Mouse (Mus musculus): ENCODE results near the gene Gm10570. TPM values are rescaled to one million over a fixed set of nuclear protein-coding genes. Genes with fewer than 3 reads are reported as not detected.

The Gm10570 gene
- polyA plus RNA-seq, 1 experiment from 2014 or later: 0.98 TPM

GRCm38 (mm10) chr4:130286531-130286930 is 21.9 kb downstream of the Gm10570 start:
- H3K9ac ChIP-seq: no peak overlapping the region
- H3K4me2 ChIP-seq: no peak overlapping the region
- 29% methylated on average over 3 of the region's 3 CpGs for WGBS
- no peaks in the 10 kb centered on the region for H3K36me3 ChIP-seq
- H3K4me3 ChIP-seq: no peak overlapping the region
- peaks cover 19% of the 10 kb centered on the region; the same call in 1 of the 2 replicates for H3K27me3 ChIP-seq
- H3K9me3 ChIP-seq (replicated peaks): no peaks in the 10 kb centered on the region
- H3K4me1 ChIP-seq (replicated peaks): no peaks in the 10 kb centered on the region
- no peak overlapping the region for H3K27ac ChIP-seq
- ATAC-seq (replicated peaks; ENCODE audit: insufficient number of reproducible peaks, insufficient read depth, low FRiP score, low read depth): no peak

GRCm38 (mm10) chr4:130283826-130284225 is 24.6 kb downstream of the Gm10570 start:
- no peak overlapping the region for H3K27ac ChIP-seq
- H3K9ac ChIP-seq: no peak overlapping the region
- H3K9me3 ChIP-seq (replicated peaks): no peaks in the 10 kb centered on the region
- WGBS: 61% methylated on average over 9 of the region's 9 CpGs
- no peaks in the 10 kb centered on the region for H3K36me3 ChIP-seq
- no peak overlapping the region for H3K4me3 ChIP-seq
- no peaks in the 10 kb centered on the region for H3K4me1 ChIP-seq (replicated peaks)
- H3K4me2 ChIP-seq: no peak overlapping the region
- peaks cover 27% of the 10 kb centered on the region for H3K27me3 ChIP-seq
- ATAC-seq (replicated peaks; ENCODE audit: insufficient number of reproducible peaks, insufficient read depth, low FRiP score, low read depth): no peak

- Histone ChIP-seq H3K27ac (no peak overlapping the region), H3K4me1 (replicated peaks) (no peaks in the 10 kb centered on the region), H3K9ac (no peak overlapping the region), H3K36me3 (no peaks in the 10 kb centered on the region), H3K9me3 (replicated peaks) (no peaks in the 10 kb centered on the region), H3K27me3 (peaks cover 36% of the 10 kb centered on the region), H3K4me2 (no peak overlapping the region), H3K4me3 (no peak overlapping the region)
- ATAC-seq (replicated peaks; ENCODE audit: insufficient number of reproducible peaks, insufficient read depth, low FRiP score, low read depth): no peak
- WGBS: 72% methylated on average over 5 of the region's 5 CpGs
Measured at GRCm38 (mm10) chr4:130282856-130283255, 25.6 kb downstream of the Gm10570 start.

- Histone ChIP-seq H3K27ac (no peak within 1 kb of the TSS), H3K4me3 (no peak within 1 kb of the TSS), H3K9me3 (replicated peaks) (no peaks in the 10 kb centered on the region), H3K4me2 (no peak within 1 kb of the TSS), H3K27me3 (peaks cover 57% of the 10 kb centered on the region), H3K4me1 (replicated peaks) (peaks cover 14% of the 10 kb centered on the region), H3K9ac (no peak within 1 kb of the TSS), H3K36me3 (no peaks in the 10 kb centered on the region)
- ATAC-seq (replicated peaks; ENCODE audit: insufficient number of reproducible peaks, insufficient read depth, low FRiP score, low read depth): no peak
- 64% methylated on average over 2 of the region's 2 CpGs for WGBS
Measured at GRCm38 (mm10) chr4:130279105-130279504, 29.4 kb downstream of the Gm10570 start, which contains the start of gene Serinc2. Gene Serinc2 (minus strand): TSS chr4:130279205.

- H3K27me3 ChIP-seq: peaks cover 77% of the 10 kb centered on the region
- 57% methylated on average over 7 of the region's 7 CpGs for WGBS
- H3K4me1 ChIP-seq (replicated peaks): peaks cover 16% of the 10 kb centered on the region
- H3K4me2 ChIP-seq: no peak overlapping the region
- no peak overlapping the region for H3K4me3 ChIP-seq
- no peak overlapping the region for H3K27ac ChIP-seq
- H3K9me3 ChIP-seq (replicated peaks): no peaks in the 10 kb centered on the region
- H3K36me3 ChIP-seq: no peaks in the 10 kb centered on the region
- no peak overlapping the region for H3K9ac ChIP-seq
- ATAC-seq (replicated peaks; ENCODE audit: insufficient number of reproducible peaks, insufficient read depth, low FRiP score, low read depth): no peak
Measured at GRCm38 (mm10) chr4:130276573-130277176, 31.8 kb downstream of the Gm10570 start.

GRCm38 (mm10) chr4:130275823-130276105 is 32.7 kb downstream of the Gm10570 start:
- no peak overlapping the region for H3K4me3 ChIP-seq
- no peak overlapping the region for H3K9ac ChIP-seq
- no peak for ATAC-seq (replicated peaks; ENCODE audit: insufficient number of reproducible peaks, insufficient read depth, low FRiP score, low read depth)
- no peak overlapping the region for H3K27ac ChIP-seq
- peaks cover 86% of the 10 kb centered on the region for H3K27me3 ChIP-seq
- peak overlapping the region; percentile 98; the same call in 1 of the 2 replicates for H3K4me2 ChIP-seq
- H3K4me1 ChIP-seq (replicated peaks): peaks cover 16% of the 10 kb centered on the region
- no peaks in the 10 kb centered on the region for H3K36me3 ChIP-seq
- no peaks in the 10 kb centered on the region for H3K9me3 ChIP-seq (replicated peaks)
- WGBS: 54% methylated on average over 5 of the region's 5 CpGs

- Histone ChIP-seq H3K36me3 (no peaks in the 10 kb centered on the region), H3K9me3 (replicated peaks) (no peaks in the 10 kb centered on the region), H3K4me2 (peak overlapping the region; percentile 98), H3K4me1 (replicated peaks) (peaks cover 16% of the 10 kb centered on the region), H3K9ac (peak overlapping the region; percentile 56), H3K27ac (no peak overlapping the region), H3K4me3 (peak overlapping the region; percentile 59), H3K27me3 (peaks cover 86% of the 10 kb centered on the region)
- 1% methylated on average over 62 of the region's 62 CpGs for WGBS
- ATAC-seq (replicated peaks; ENCODE audit: insufficient number of reproducible peaks, insufficient read depth, low FRiP score, low read depth): 0 out of 2 replicates have a peak, but pooled peaks have one; percentile 27
Measured at GRCm38 (mm10) chr4:130275016-130275822, 33.3 kb downstream of the Gm10570 start.

GRCm38 (mm10) chr4:130274346-130275015 is 34.0 kb downstream of the Gm10570 start:
- H3K9ac ChIP-seq: peak overlapping the region; percentile 56
- no peak for ATAC-seq (replicated peaks; ENCODE audit: insufficient number of reproducible peaks, insufficient read depth, low FRiP score, low read depth)
- peaks cover 16% of the 10 kb centered on the region for H3K4me1 ChIP-seq (replicated peaks)
- peaks cover 84% of the 10 kb centered on the region for H3K27me3 ChIP-seq
- H3K4me3 ChIP-seq: peak overlapping the region; percentile 59
- H3K9me3 ChIP-seq (replicated peaks): no peaks in the 10 kb centered on the region
- H3K4me2 ChIP-seq: peak overlapping the region; percentile 98
- peak overlapping the region; percentile 5; the same call in 1 of the 2 replicates for H3K27ac ChIP-seq
- whole genome bisulfite sequencing: under 1% methylated on average over 28 of the region's 29 CpGs
- no peaks in the 10 kb centered on the region for H3K36me3 ChIP-seq

GRCm38 (mm10) chr4:130273698-130274345 is 34.7 kb downstream of the Gm10570 start:
- H3K9me3 ChIP-seq (replicated peaks): no peaks in the 10 kb centered on the region
- peak overlapping the region; percentile 5; the same call in 1 of the 2 replicates for H3K27ac ChIP-seq
- 0 out of 2 replicates have a peak overlapping the region, but pooled peaks have one; percentile 56 for H3K9ac ChIP-seq
- no peaks in the 10 kb centered on the region for H3K36me3 ChIP-seq
- ATAC-seq (replicated peaks; ENCODE audit: insufficient number of reproducible peaks, insufficient read depth, low FRiP score, low read depth): no peak
- peaks cover 16% of the 10 kb centered on the region for H3K4me1 ChIP-seq (replicated peaks)
- peak overlapping the region; percentile 59 for H3K4me3 ChIP-seq
- peak overlapping the region; percentile 98 for H3K4me2 ChIP-seq
- 10% methylated on average over 11 of the region's 12 CpGs for WGBS
- peaks cover 82% of the 10 kb centered on the region for H3K27me3 ChIP-seq

- Histone ChIP-seq H3K4me2 (no peak overlapping the region), H3K4me1 (replicated peaks) (peaks cover 18% of the 10 kb centered on the region), H3K9me3 (replicated peaks) (no peaks in the 10 kb centered on the region), H3K27ac (no peak overlapping the region), H3K27me3 (peaks cover 54% of the 10 kb centered on the region), H3K4me3 (no peak overlapping the region), H3K36me3 (no peaks in the 10 kb centered on the region), H3K9ac (no peak overlapping the region)
- no peak for ATAC-seq (replicated peaks; ENCODE audit: insufficient number of reproducible peaks, insufficient read depth, low FRiP score, low read depth)
- 71% methylated on average over 6 of the region's 6 CpGs for WGBS
Measured at GRCm38 (mm10) chr4:130270611-130271347, 37.7 kb downstream of the Gm10570 start.
